24 mouse cellular contexts compared by ENCODE assay signal in genomic region chr7:24561450-24561849, GRCm38 (mm10). TPM values are rescaled to one million over a fixed set of nuclear protein-coding genes. Genes with fewer than 3 reads are reported as not detected.
DNase-seq lines count a peak whose midpoint lies in the region; ATAC-seq and TF ChIP-seq lines count a peak whose summit lies in the region.
"Had no signal": no experiment of that assay in that cellular context is flagged by ENCODE, and none has a peak within 500 bp of the region (broad histone marks: within the 10 kb centered on the region; RNA-seq: fewer than 3 reads in every experiment).

No protein-coding gene starts in this region.

- in situ Hi-C loops in CH12.LX (cut with MboI; ENCODE audit: low pct_ligation_motif_present, low pct_unique_long_range_greater_than_20kb, low sequenced_read_pairs) (no loop called here), ES-E14 (cut with MboI; ENCODE audit: low sequenced_read_pairs in 2 of 2, unreplicated experiment in 2 of 2) (no loop called here)

- ATAC-seq in stomach, embryonic 15.5 days (ENCODE audit: insufficient read depth, low FRiP score, low read depth) = no peak
- no peak for ATAC-seq in stomach, postnatal 0 days (ENCODE audit: low FRiP score, low TSS enrichment)
- ATAC-seq: activated CD4-positive, CD25-positive, alpha-beta regulatory T cell, adult 4 months; forebrain, embryonic 13.5 days; forebrain, embryonic 15.5 days; forebrain, postnatal 0 days; Patski had no signal

- no peaks in the 10 kb centered on the region for H3K27me3 ChIP-seq in CH12.LX (replicated peaks)
- H3K27me3 ChIP-seq in stomach, embryonic 15.5 days (replicated peaks) = no peaks in the 10 kb centered on the region
- no peaks in the 10 kb centered on the region for H3K27me3 ChIP-seq in stomach, postnatal 0 days (ENCODE audit: control insufficient read depth, insufficient read depth, low read length)
- H3K27me3 ChIP-seq: embryonic facial prominence, embryonic 12.5 days; forebrain, embryonic 13.5 days; forebrain, embryonic 15.5 days; Patski had no signal

- no peak for TF ChIP-seq RAD21 in CH12.LX (IDR thresholded peaks at IDR 0.05; ENCODE audit: low read depth, low read length)

- H3K9ac ChIP-seq in CH12.LX (ENCODE audit: insufficient read depth, low read depth) = no peak overlapping the region; the same call in 1 of the 2 replicates
- H3K9ac ChIP-seq in ES-E14 (ENCODE audit: insufficient read depth, low read depth, low read length, poor library complexity, severe bottlenecking) = no peak overlapping the region
- H3K9ac ChIP-seq in stomach, embryonic 15.5 days = no peak overlapping the region
- H3K9ac ChIP-seq in stomach, postnatal 0 days (ENCODE audit: low read length) = no peak overlapping the region
- H3K9ac ChIP-seq: embryonic facial prominence, embryonic 12.5 days; forebrain, embryonic 13.5 days; forebrain, embryonic 15.5 days; forebrain, postnatal 0 days had no signal

- H3K4me1 ChIP-seq in CH12.LX (ENCODE audit: control insufficient read depth in 1 of 2, insufficient read depth in 2 of 2) (peaks cover 54 to 90% of the 10 kb centered on the region in 2 experiments), ES-E14 (ENCODE audit: control insufficient read depth in 2 of 2, insufficient read depth in 2 of 2, low read length in 2 of 2, poor library complexity in 1 of 2) (peaks cover 0 to 12% of the 10 kb centered on the region in 2 experiments; a peak in 1 of 4 replicates)
- H3K4me1 ChIP-seq in stomach, embryonic 15.5 days = no peaks in the 10 kb centered on the region
- no peaks in the 10 kb centered on the region for H3K4me1 ChIP-seq in stomach, postnatal 0 days (replicated peaks; ENCODE audit: control insufficient read depth, insufficient read depth)
- H3K4me1 ChIP-seq: embryonic facial prominence, embryonic 10.5 days; embryonic facial prominence, embryonic 12.5 days; forebrain, embryonic 13.5 days; forebrain, embryonic 15.5 days had no signal

- TF ChIP-seq EP300 in CH12.LX (IDR thresholded peaks at IDR 0.05; ENCODE audit: low read length) = no peak
- TF ChIP-seq EP300 in stomach, postnatal 0 days (optimal IDR thresholded peaks at IDR 0.05) = no peak

- WGBS in stomach, embryonic 15.5 days = 83% methylated on average over 4 of the region's 4 CpGs
- WGBS in stomach, postnatal 0 days = 81% methylated on average over 4 of the region's 4 CpGs

- dilution Hi-C loops in CH12.LX (cut with MboI; ENCODE audit: extremely low pct_ligation_motif_present, extremely low pct_unique_long_range_greater_than_20kb, low sequenced_read_pairs) = no loop called here

- peak overlapping the region; percentile 45 for H3K4me2 ChIP-seq in CH12.LX (ENCODE audit: insufficient read depth, low read depth, poor library complexity, severe bottlenecking)
- H3K4me2 ChIP-seq in stomach, embryonic 15.5 days = no peak overlapping the region
- no peak overlapping the region for H3K4me2 ChIP-seq in stomach, postnatal 0 days (replicated peaks; ENCODE audit: low read depth)
- H3K4me2 ChIP-seq: embryonic facial prominence, embryonic 12.5 days; forebrain, embryonic 13.5 days; forebrain, embryonic 15.5 days had no signal

- H3K4me3 ChIP-seq in CH12.LX (replicated peaks in 1 of 3; ENCODE audit: low read depth in 2 of 3, low read length in 2 of 3, poor library complexity in 1 of 3) (peak overlapping the region in 1 of 3 experiments; percentile 25), ES-E14 (ENCODE audit: insufficient read depth in 1 of 2, low read depth in 1 of 2, low read length in 2 of 2, poor library complexity in 1 of 2, severe bottlenecking in 1 of 2) (no peak overlapping the region)
- no peak overlapping the region for H3K4me3 ChIP-seq in stomach, embryonic 15.5 days (replicated peaks)
- H3K4me3 ChIP-seq in stomach, postnatal 0 days (ENCODE audit: low read depth, low read length) = no peak overlapping the region
- H3K4me3 ChIP-seq: embryonic facial prominence, embryonic 10.5 days; embryonic facial prominence, embryonic 12.5 days; forebrain, embryonic 13.5 days; forebrain, embryonic 15.5 days had no signal

- TF ChIP-seq CTCF in CH12.LX (conservative IDR thresholded peaks at IDR 0.05 in 1 of 2, IDR thresholded peaks at IDR 0.05 in 1 of 2; ENCODE audit: low read depth in 2 of 2, low read length in 2 of 2) = no peak
- TF ChIP-seq CTCF in stomach, postnatal 0 days (IDR thresholded peaks at IDR 0.05; ENCODE audit: low read depth) = no peak

- DNase-seq in CH12.LX (ENCODE audit: extremely low read depth) = no peak
- DNase-seq in ES-E14 (ENCODE audit: low read depth, low spot score) = no peak
- DNase-seq in stomach, postnatal 0 days (ENCODE audit: low spot score) = no peak
- DNase-seq in heart, postnatal 4 days = no peak
- DNase-seq in urinary bladder, postnatal 36 days (ENCODE audit: low spot score in 2 of 2) = no peak
- no peak for DNase-seq in right cerebral cortex, postnatal 36 days (ENCODE audit: low spot score in 2 of 2)
- DNase-seq: adrenal gland, adult 8-10 months; adrenal gland, postnatal 14 days; adrenal gland, postnatal 36 days; cerebellum, adult 11-12 months; cerebellum, adult 2 months; cerebellum, adult 9-10 months; cerebellum, postnatal 10 days; cerebellum, postnatal 25 days; forebrain, postnatal 0 days had no signal

- H3K27ac ChIP-seq in CH12.LX (ENCODE audit: insufficient read depth, low read depth) (peak overlapping the region; percentile 92), ES-E14 (ENCODE audit: insufficient read depth, low read depth, low read length, poor library complexity, severe bottlenecking) (no peak overlapping the region)
- H3K27ac ChIP-seq in stomach, embryonic 15.5 days = 0 out of 2 replicates have a peak overlapping the region, but pooled peaks have one; percentile 9
- peak overlapping the region; percentile 58 for H3K27ac ChIP-seq in stomach, postnatal 0 days (replicated peaks)
- H3K27ac ChIP-seq: embryonic facial prominence, embryonic 10.5 days; embryonic facial prominence, embryonic 12.5 days; forebrain, embryonic 13.5 days; forebrain, embryonic 15.5 days had no signal

- TF ChIP-seq POLR2A in CH12.LX (IDR thresholded peaks at IDR 0.05; ENCODE audit: low read depth, low read length) = 0 out of 2 replicates have a peak, but pooled peaks have one; percentile 21

- H3K9me3 ChIP-seq in CH12.LX (replicated peaks; ENCODE audit: low read length) = no peaks in the 10 kb centered on the region
- no peaks in the 10 kb centered on the region for H3K9me3 ChIP-seq in ES-E14 (ENCODE audit: control insufficient read depth, insufficient read depth, low read depth, low read length)
- no peaks in the 10 kb centered on the region for H3K9me3 ChIP-seq in stomach, embryonic 15.5 days
- no peaks in the 10 kb centered on the region for H3K9me3 ChIP-seq in stomach, postnatal 0 days (ENCODE audit: control insufficient read depth, low read length)
- H3K9me3 ChIP-seq: embryonic facial prominence, embryonic 10.5 days; embryonic facial prominence, embryonic 12.5 days; forebrain, embryonic 13.5 days; forebrain, embryonic 15.5 days had no signal

- peaks cover 19% of the 10 kb centered on the region; the same call in 1 of the 2 replicates for H3K79me2 ChIP-seq in CH12.LX (replicated peaks; ENCODE audit: control insufficient read depth, extremely low read depth, insufficient read depth, poor library complexity, severe bottlenecking)

- H3K36me3 ChIP-seq in CH12.LX (replicated peaks in 1 of 2; ENCODE audit: control insufficient read depth in 1 of 2, insufficient read depth in 1 of 2, low read length in 1 of 2) (peaks cover 28 to 57% of the 10 kb centered on the region in 2 experiments), ES-E14 (ENCODE audit: control insufficient read depth, insufficient read depth, low read length, poor library complexity, severe bottlenecking) (peaks cover 29% of the 10 kb centered on the region)
- H3K36me3 ChIP-seq in stomach, embryonic 15.5 days = peaks cover 23% of the 10 kb centered on the region
- peaks cover 2% of the 10 kb centered on the region; the same call in 1 of the 2 replicates for H3K36me3 ChIP-seq in stomach, postnatal 0 days (ENCODE audit: control insufficient read depth, insufficient read depth, low read length)

RNA-seq across cellular contexts. Expression of gene Xrcc1, which starts 15.4 kb away (rescaled TPM):
- 128 and 136 TPM in 2 replicates for total RNA-seq in CH12.LX (2012; rRNA removed)
- 81.7 and 86.3 TPM in 2 replicates for total RNA-seq in CH12.LX (2014; rRNA removed)
- 148 and 162 TPM in 2 replicates for polyA plus RNA-seq in CH12.LX (2012; ENCODE audit: insufficient read length, low read depth)
- total RNA-seq in ES-E14 (2012; rRNA removed) = 69.7 and 144 TPM in 2 replicates
- polyA plus RNA-seq in stomach, embryonic 15.5 days (2015; fragmentation: Nextera tagmentation; extraction: Ambion mirVana) = 96.1 and 100.0 TPM in 2 replicates
- polyA plus RNA-seq in stomach, postnatal 0 days (2015; fragmentation: Nextera tagmentation; extraction: Ambion mirVana) = 27.4 and 31.4 TPM in 2 replicates
- 10 to 100 TPM; 42.0 to 43.9 TPM for total RNA-seq in heart, postnatal 4 days (2021)

RNA-seq across cellular contexts. Expression of gene Pinlyp, which starts 15.5 kb away (rescaled TPM):
- total RNA-seq in CH12.LX (2012; rRNA removed) (6.1 and 6.4 TPM in 2 replicates), CH12.LX (2014; rRNA removed) (11.9 and 17.3 TPM in 2 replicates), ES-E14 (2012; rRNA removed) (0.58 TPM in 1 of 2 replicates, not detected in the other)
- 6.6 and 7.4 TPM in 2 replicates for polyA plus RNA-seq in CH12.LX (2012; ENCODE audit: insufficient read length, low read depth)
- polyA plus RNA-seq in stomach, embryonic 15.5 days (2015; fragmentation: Nextera tagmentation; extraction: Ambion mirVana) = 1.9 and 6.8 TPM in 2 replicates
- 61.2 and 62.9 TPM in 2 replicates for polyA plus RNA-seq in stomach, postnatal 0 days (2015; fragmentation: Nextera tagmentation; extraction: Ambion mirVana)
- total RNA-seq in heart, postnatal 4 days (2021) = not detected
- total RNA-seq: adrenal gland, adult 18-20 months; adrenal gland, adult 8-10 months; adrenal gland, postnatal 14 days; adrenal gland, postnatal 36 days had no signal
- polyA plus RNA-seq: activated CD4-positive, CD25-positive, alpha-beta regulatory T cell, adult 4 months; cerebellum, adult 2 months; embryonic facial prominence, embryonic 10.5 days; embryonic facial prominence, embryonic 12.5 days; forebrain, embryonic 11.5 days; forebrain, embryonic 13.5 days; forebrain, embryonic 15.5 days; forebrain, postnatal 0 days had no signal

RNA-seq across cellular contexts. Expression of gene Ethe1, which starts 25.9 kb away (rescaled TPM):
- total RNA-seq in CH12.LX (2012; rRNA removed) = 18.6 and 24.1 TPM in 2 replicates
- total RNA-seq in CH12.LX (2014; rRNA removed) = 25.0 and 32.0 TPM in 2 replicates
- polyA plus RNA-seq in CH12.LX (2012; ENCODE audit: insufficient read length, low read depth) = 16.5 and 22.8 TPM in 2 replicates
- total RNA-seq in ES-E14 (2012; rRNA removed) = 14.3 and 14.7 TPM in 2 replicates
- polyA plus RNA-seq in stomach, embryonic 15.5 days (2015; fragmentation: Nextera tagmentation; extraction: Ambion mirVana) = 31.1 and 37.1 TPM in 2 replicates
- polyA plus RNA-seq in stomach, postnatal 0 days (2015; fragmentation: Nextera tagmentation; extraction: Ambion mirVana) = 120 and 128 TPM in 2 replicates
- total RNA-seq in heart, postnatal 4 days (2021) = 10 to 100 TPM; 15.9 to 16.9 TPM

RNA-seq across cellular contexts. Expression of gene Zfp575, which starts 26.0 kb away (rescaled TPM):
- total RNA-seq in CH12.LX (2012; rRNA removed) (0.46 and 0.81 TPM in 2 replicates), CH12.LX (2014; rRNA removed) (0.09 TPM in 1 of 2 replicates, not detected in the other), ES-E14 (2012; rRNA removed) (0.22 TPM in 1 of 2 replicates, not detected in the other)
- 0.14 and 0.20 TPM in 2 replicates for polyA plus RNA-seq in CH12.LX (2012; ENCODE audit: insufficient read length, low read depth)
- polyA plus RNA-seq in stomach, embryonic 15.5 days (2015; fragmentation: Nextera tagmentation; extraction: Ambion mirVana) = 4.3 and 5.0 TPM in 2 replicates
- polyA plus RNA-seq in stomach, postnatal 0 days (2015; fragmentation: Nextera tagmentation; extraction: Ambion mirVana) = 3.6 and 4.0 TPM in 2 replicates
- under 1 TPM; 0.27 to 0.33 TPM for total RNA-seq in heart, postnatal 4 days (2021)
- polyA plus RNA-seq: Patski had no signal

RNA-seq across cellular contexts. Expression of gene Irgq, which starts 31.0 kb away (rescaled TPM):
- total RNA-seq in CH12.LX (2012; rRNA removed) (8.7 and 10.1 TPM in 2 replicates), CH12.LX (2014; rRNA removed) (4.6 and 5.1 TPM in 2 replicates), ES-E14 (2012; rRNA removed) (6.2 and 6.4 TPM in 2 replicates)
- polyA plus RNA-seq in CH12.LX (2012; ENCODE audit: insufficient read length, low read depth) = 8.6 and 9.9 TPM in 2 replicates
- polyA plus RNA-seq in stomach, embryonic 15.5 days (2015; fragmentation: Nextera tagmentation; extraction: Ambion mirVana) = 7.6 and 8.2 TPM in 2 replicates
- polyA plus RNA-seq in stomach, postnatal 0 days (2015; fragmentation: Nextera tagmentation; extraction: Ambion mirVana) = 4.3 and 5.7 TPM in 2 replicates
- 10 to 100 TPM; 16.7 to 17.2 TPM for total RNA-seq in heart, postnatal 4 days (2021)
